Mouse (Mus musculus) embryonic facial prominence, embryonic 12.5 days (tissue): ENCODE data around the gene Cage1. TPM values are rescaled to one million over a fixed set of nuclear protein-coding genes. Genes with fewer than 3 reads are reported as not detected.

Experiments used
- ATAC-seq: fragments of 200-750 bp; cut with Nextera tagmentation; 2 replicates; pipeline ENCODE4 v1.8.0; 2017; ENCODE audit not compliant: insufficient number of reproducible peaks, insufficient read depth, low FRiP score, low TSS enrichment
- H3K27ac ChIP-seq: fragments of 300-500 bp; sonication (generic); 2 replicates; pipeline ENCODE4 v1.5.1; 2016; ENCODE audit warnings: mild to moderate bottlenecking
- H3K27me3 ChIP-seq: fragments of 300-500 bp; sonication (generic); 2 replicates; pipeline ENCODE4 v1.6.1; 2016; ENCODE audit warnings: mild to moderate bottlenecking, moderate library complexity
- H3K36me3 ChIP-seq: fragments of 300-500 bp; sonication (generic); 2 replicates; pipeline ENCODE4 v1.6.1; 2016; ENCODE audit warnings: mild to moderate bottlenecking
- H3K4me1 ChIP-seq: fragments of 300-500 bp; sonication (generic); 2 replicates; pipeline ENCODE4 v1.6.1; 2016
- H3K4me2 ChIP-seq: fragments of 300-500 bp; sonication (generic); replicated peaks from 2 replicates; pipeline ENCODE4 v1.6.1; 2016; ENCODE audit warnings: mild to moderate bottlenecking, moderate library complexity
- H3K4me3 ChIP-seq: fragments of 300-500 bp; sonication (generic); 2 replicates; pipeline ENCODE4 v1.5.1; 2016; ENCODE audit warnings: mild to moderate bottlenecking
- H3K9ac ChIP-seq: fragments of 300-500 bp; sonication (generic); 2 replicates; pipeline ENCODE4 v1.6.1; 2016; ENCODE audit warnings: mild to moderate bottlenecking, moderate library complexity
- H3K9me3 ChIP-seq: fragments of 300-500 bp; sonication (generic); 2 replicates; pipeline ENCODE4 v1.6.1; 2016; ENCODE audit warnings: mild to moderate bottlenecking, moderate library complexity
- WGBS: fragments of 180-500 bp; shearing (Covaris S2); methylation state at CpG from one replicate; pipeline ENCODE4 v1.1.7; 2016; 5-methylcytosine and 5-hydroxymethylcytosine counted together
- polyA plus RNA-seq: library from polyadenylated mRNA; unstranded; fragments of >200 nt; fragmentation: Nextera tagmentation; extraction: Ambion mirVana; gene quantifications from 2 replicates; pipeline ENCODE4 v1.2.1, GENCODE M21; 2016

The Cage1 gene
- polyA plus RNA-seq, 1 experiment from 2014 or later = 1.2 TPM

GRCm38 (mm10) chr13:37979506-37979905 lies 57.4 kb downstream of the Cage1 start:
- H3K9ac ChIP-seq = no peak overlapping the region
- H3K4me3 ChIP-seq = no peak overlapping the region
- no peaks in the 10 kb centered on the region for H3K27me3 ChIP-seq
- H3K36me3 ChIP-seq = peaks cover 71% of the 10 kb centered on the region
- WGBS = 92% methylated on average over 12 of the region's 12 CpGs
- ATAC-seq = no peak
- H3K27ac ChIP-seq = no peak overlapping the region
- no peaks in the 10 kb centered on the region for H3K9me3 ChIP-seq
- no peaks in the 10 kb centered on the region for H3K4me1 ChIP-seq
- H3K4me2 ChIP-seq = no peak overlapping the region

- no peak for ATAC-seq
- H3K9ac ChIP-seq = no peak overlapping the region
- no peak overlapping the region for H3K4me2 ChIP-seq
- H3K4me3 ChIP-seq = no peak overlapping the region
- no peak overlapping the region for H3K27ac ChIP-seq
- H3K36me3 ChIP-seq = peaks cover 29% of the 10 kb centered on the region
- H3K27me3 ChIP-seq = no peaks in the 10 kb centered on the region
- WGBS = 89% methylated on average over 5 of the region's 5 CpGs
- no peaks in the 10 kb centered on the region for H3K4me1 ChIP-seq
- no peaks in the 10 kb centered on the region for H3K9me3 ChIP-seq
These were observed 62.1 kb downstream of the Cage1 start for GRCm38 (mm10) chr13:37974731-37975130.

GRCm38 (mm10) chr13:37974036-37974435 lies 62.8 kb downstream of the Cage1 start:
- ATAC-seq = no peak
- Histone ChIP-seq H3K27ac (no peak overlapping the region), H3K4me2 (no peak overlapping the region), H3K4me3 (no peak overlapping the region), H3K9me3 (no peaks in the 10 kb centered on the region), H3K36me3 (peaks cover 23% of the 10 kb centered on the region), H3K9ac (no peak overlapping the region), H3K27me3 (no peaks in the 10 kb centered on the region), H3K4me1 (no peaks in the 10 kb centered on the region)
- 88% methylated on average over 6 of the region's 6 CpGs for WGBS

GRCm38 (mm10) chr13:37970887-37971530 lies 65.9 kb downstream of the Cage1 start:
- no peaks in the 10 kb centered on the region for H3K9me3 ChIP-seq
- no peak overlapping the region for H3K4me2 ChIP-seq
- H3K9ac ChIP-seq = no peak overlapping the region
- H3K27ac ChIP-seq = no peak overlapping the region
- peaks cover 16% of the 10 kb centered on the region for H3K4me1 ChIP-seq
- H3K4me3 ChIP-seq = no peak overlapping the region
- no peaks in the 10 kb centered on the region for H3K27me3 ChIP-seq
- WGBS = 78% methylated on average over 11 of the region's 11 CpGs
- H3K36me3 ChIP-seq = no peaks in the 10 kb centered on the region
- no peak for ATAC-seq

GRCm38 (mm10) chr13:37969988-37970387 lies 66.9 kb downstream of the Cage1 start:
- no peak overlapping the region for H3K4me2 ChIP-seq
- no peak overlapping the region for H3K27ac ChIP-seq
- ATAC-seq = no peak
- peaks cover 16% of the 10 kb centered on the region for H3K4me1 ChIP-seq
- 74% methylated on average over 8 of the region's 8 CpGs for WGBS
- no peak overlapping the region for H3K9ac ChIP-seq
- H3K9me3 ChIP-seq = no peaks in the 10 kb centered on the region
- no peaks in the 10 kb centered on the region for H3K27me3 ChIP-seq
- no peak overlapping the region for H3K4me3 ChIP-seq
- no peaks in the 10 kb centered on the region for H3K36me3 ChIP-seq

GRCm38 (mm10) chr13:37969337-37969736 lies 67.5 kb downstream of the Cage1 start:
- no peak overlapping the region for H3K9ac ChIP-seq
- H3K36me3 ChIP-seq = no peaks in the 10 kb centered on the region
- H3K9me3 ChIP-seq = no peaks in the 10 kb centered on the region
- H3K4me3 ChIP-seq = no peak overlapping the region
- H3K27ac ChIP-seq = no peak overlapping the region
- WGBS = 11% methylated on average over 14 of the region's 14 CpGs
- peaks cover 21% of the 10 kb centered on the region for H3K4me1 ChIP-seq
- no peak overlapping the region for H3K4me2 ChIP-seq
- H3K27me3 ChIP-seq = no peaks in the 10 kb centered on the region
- no peak for ATAC-seq

- Histone ChIP-seq H3K36me3 (no peaks in the 10 kb centered on the region), H3K9me3 (no peaks in the 10 kb centered on the region), H3K4me1 (peaks cover 27% of the 10 kb centered on the region), H3K9ac (no peak overlapping the region), H3K27me3 (no peaks in the 10 kb centered on the region), H3K4me2 (peak overlapping the region; percentile 40), H3K27ac (peak overlapping the region; percentile 24; the same call in 1 of the 2 replicates), H3K4me3 (no peak overlapping the region)
- 30% methylated on average over 10 of the region's 10 CpGs for WGBS
- no peak for ATAC-seq
These were observed 69.3 kb downstream of the Cage1 start for GRCm38 (mm10) chr13:37967565-37967964.

- ATAC-seq = peak; percentile 38
- Histone ChIP-seq H3K27me3 (no peaks in the 10 kb centered on the region), H3K9ac (no peak overlapping the region), H3K4me2 (peak overlapping the region; percentile 40), H3K27ac (peak overlapping the region; percentile 24; the same call in 1 of the 2 replicates), H3K4me3 (no peak overlapping the region), H3K9me3 (no peaks in the 10 kb centered on the region), H3K36me3 (no peaks in the 10 kb centered on the region), H3K4me1 (peaks cover 27% of the 10 kb centered on the region)
- 28% methylated on average over 12 of the region's 12 CpGs for WGBS
These were observed 69.8 kb downstream of the Cage1 start for GRCm38 (mm10) chr13:37967052-37967437.

- Histone ChIP-seq H3K9ac (no peak overlapping the region), H3K4me1 (peaks cover 27% of the 10 kb centered on the region), H3K9me3 (no peaks in the 10 kb centered on the region), H3K36me3 (no peaks in the 10 kb centered on the region), H3K4me2 (peak overlapping the region; percentile 40), H3K27me3 (no peaks in the 10 kb centered on the region), H3K4me3 (no peak overlapping the region), H3K27ac (peak overlapping the region; percentile 36; the same call in 1 of the 2 replicates)
- 79% methylated on average over 15 of the region's 15 CpGs for WGBS
- peak; percentile 4; the same call in 1 of the 2 replicates for ATAC-seq
These were observed 70.4 kb downstream of the Cage1 start for GRCm38 (mm10) chr13:37966256-37967051.

GRCm38 (mm10) chr13:37965126-37965914 lies 71.5 kb downstream of the Cage1 start:
- no peak overlapping the region for H3K27ac ChIP-seq
- H3K9ac ChIP-seq = no peak overlapping the region
- 33% methylated on average over 17 of the region's 17 CpGs for WGBS
- no peaks in the 10 kb centered on the region for H3K9me3 ChIP-seq
- no peak overlapping the region for H3K4me3 ChIP-seq
- ATAC-seq = 0 out of 2 replicates have a peak, but pooled peaks have one; percentile 1
- H3K36me3 ChIP-seq = no peaks in the 10 kb centered on the region
- no peak overlapping the region for H3K4me2 ChIP-seq
- H3K27me3 ChIP-seq = no peaks in the 10 kb centered on the region
- peaks cover 27% of the 10 kb centered on the region for H3K4me1 ChIP-seq

GRCm38 (mm10) chr13:37964128-37965087 lies 72.5 kb downstream of the Cage1 start:
- peak overlapping the region; percentile 35 for H3K4me3 ChIP-seq
- 43% methylated on average over 20 of the region's 20 CpGs for WGBS
- ATAC-seq = no peak

More at GRCm38 (mm10) chr13:37964128-37965087, 72.5 kb downstream of the Cage1 start:
- Histone ChIP-seq H3K9me3 (no peaks in the 10 kb centered on the region), H3K4me1 (peaks cover 27% of the 10 kb centered on the region), H3K27ac (no peak overlapping the region), H3K36me3 (no peaks in the 10 kb centered on the region), H3K27me3 (no peaks in the 10 kb centered on the region), H3K4me2 (peak overlapping the region; percentile 54), H3K9ac (peak overlapping the region; percentile 41; the same call in 1 of the 2 replicates)
